Mouse (Mus musculus) myocyte (in vitro differentiated cells): ENCODE data around the gene Aoc1. TPM values are rescaled to one million over a fixed set of nuclear protein-coding genes. Genes with fewer than 3 reads are reported as not detected.

Source experiments
- H3K27me3 ChIP-seq: one replicate; pipeline ENCODE4 v1.6.1; 2011; ENCODE audit not compliant: control insufficient read depth, insufficient read depth, insufficient read length
- H3K36me3 ChIP-seq: one replicate; pipeline ENCODE4 v1.6.1; 2011; ENCODE audit not compliant: control insufficient read depth, insufficient read depth
- H3K4me2 ChIP-seq: one replicate; pipeline ENCODE4 v1.6.1; 2011; ENCODE audit warnings: low read depth, control low read depth
- H3K4me3 ChIP-seq: one replicate; pipeline ENCODE4 v1.5.1; 2011; ENCODE audit warnings: mild to moderate bottlenecking, control low read depth, moderate library complexity
- H3K79me2 ChIP-seq: one replicate; pipeline ENCODE4 v1.6.1; 2011; ENCODE audit not compliant: control insufficient read depth, insufficient read depth
- H3ac ChIP-seq: one replicate; pipeline ENCODE4 v1.6.1; 2011; ENCODE audit not compliant: control insufficient read depth, insufficient read length
- CEBPB ChIP-seq: IDR thresholded peaks from 2 replicates; pipeline ENCODE4 v1.6.1; 2011; ENCODE audit warnings: mild to moderate bottlenecking, moderate library complexity; ENCODE audit not compliant: poor library complexity, insufficient read depth, severe bottlenecking
- E2F4 ChIP-seq: IDR thresholded peaks from one replicate; pipeline ENCODE4 v1.6.1; 2011; ENCODE audit warnings: mild to moderate bottlenecking, control low read depth, moderate library complexity; ENCODE audit not compliant: insufficient read depth
- MAX ChIP-seq: IDR thresholded peaks from one replicate; pipeline ENCODE4 v1.6.1; 2011; ENCODE audit warnings: low read depth, mild to moderate bottlenecking, control low read depth
- MYOD1 ChIP-seq, 3 experiments: IDR thresholded peaks; one replicate each; pipeline ENCODE4 v1.6.1; 2011; ENCODE audit warnings: control low read depth in 2 of 3, low read depth in 2 of 3, mild to moderate bottlenecking in 2 of 3, moderate library complexity in 1 of 3; ENCODE audit not compliant: insufficient read length in 2 of 3, control insufficient read depth in 1 of 3
- MYOG ChIP-seq, 3 experiments: IDR thresholded peaks; one replicate each; pipeline ENCODE4 v1.6.1; 2011; ENCODE audit warnings: control low read depth in 2 of 3, low read depth in 2 of 3, mild to moderate bottlenecking in 2 of 3; ENCODE audit not compliant: insufficient read length in 2 of 3, control insufficient read depth in 1 of 3, insufficient read depth in 1 of 3
- POLR2A ChIP-seq: IDR thresholded peaks from one replicate; pipeline ENCODE4 v1.6.1; 2011; ENCODE audit warnings: low read depth, mild to moderate bottlenecking, control low read depth, moderate library complexity; ENCODE audit not compliant: insufficient read length
- POLR2AphosphoS2 ChIP-seq: IDR thresholded peaks from one replicate; pipeline ENCODE4 v1.6.1; 2011; ENCODE audit warnings: low read depth, control low read depth; ENCODE audit not compliant: insufficient read length
- REST ChIP-seq: IDR thresholded peaks from one replicate; pipeline ENCODE4 v1.6.1; 2011; ENCODE audit warnings: mild to moderate bottlenecking, control low read depth, moderate library complexity; ENCODE audit not compliant: insufficient read depth, insufficient read length
- SRF ChIP-seq: IDR thresholded peaks from one replicate; pipeline ENCODE4 v1.6.1; 2011; ENCODE audit warnings: low read depth; ENCODE audit not compliant: control insufficient read depth, insufficient read length
- TCF12 ChIP-seq: IDR thresholded peaks from one replicate; pipeline ENCODE4 v1.6.1; 2011; ENCODE audit warnings: mild to moderate bottlenecking, control low read depth; ENCODE audit not compliant: poor library complexity, insufficient read depth, severe bottlenecking
- TCF3 ChIP-seq: IDR thresholded peaks from one replicate; pipeline ENCODE4 v1.6.1; 2011; ENCODE audit warnings: low read depth, control low read depth; ENCODE audit not compliant: insufficient read length
- USF1 ChIP-seq: IDR thresholded peaks from one replicate; pipeline ENCODE4 v1.6.1; 2011; ENCODE audit warnings: low read depth, mild to moderate bottlenecking, control low read depth, moderate library complexity
- polyA plus RNA-seq: library from polyadenylated mRNA; unstranded; fragments of >200 nt; fragmentation: generic; extraction: Trizol; gene quantifications from one replicate; pipeline ENCODE4 v1.2.1, GENCODE M21; 2012; ENCODE audit warnings: missing spikeins

Aoc1 gene
- polyA plus RNA-seq, 1 experiment = not detected

GRCm38 (mm10) chr6:48949596-48949995, 76.9 kb downstream of the Aoc1 start:
- Histone ChIP-seq H3ac (no peak overlapping the region), H3K4me2 (no peak overlapping the region), H3K4me3 (no peak overlapping the region), H3K27me3 (no peaks in the 10 kb centered on the region), H3K36me3 (no peaks in the 10 kb centered on the region), H3K79me2 (no peaks in the 10 kb centered on the region)
- no peak for TF ChIP-seq SRF
- no peak for TF ChIP-seq MYOD1 (IDR thresholded peaks at IDR 0.05; ENCODE audit: control insufficient read depth in 1 of 3, insufficient read length in 2 of 3, low read depth in 2 of 3)
- TF ChIP-seq CEBPB = no peak
- no peak for TF ChIP-seq MYOG (IDR thresholded peaks at IDR 0.05; ENCODE audit: control insufficient read depth in 1 of 3, insufficient read depth in 1 of 3, insufficient read length in 2 of 3, low read depth in 2 of 3)
- TF ChIP-seq MAX = no peak
- TF ChIP-seq REST = no peak
- no peak for TF ChIP-seq USF1
- no peak for TF ChIP-seq POLR2AphosphoS2
- TF ChIP-seq TCF12 = no peak
- TF ChIP-seq TCF3 = no peak
- TF ChIP-seq POLR2A = no peak
- no peak for TF ChIP-seq E2F4

- no peaks in the 10 kb centered on the region for H3K36me3 ChIP-seq
- TF ChIP-seq SRF (no peak), TCF3 (no peak), POLR2AphosphoS2 (no peak), MYOD1 (IDR thresholded peaks at IDR 0.05; ENCODE audit: control insufficient read depth in 1 of 3, insufficient read length in 2 of 3, low read depth in 2 of 3) (no peak), E2F4 (no peak), POLR2A (no peak), USF1 (no peak), MYOG (IDR thresholded peaks at IDR 0.05; ENCODE audit: control insufficient read depth in 1 of 3, insufficient read depth in 1 of 3, insufficient read length in 2 of 3, low read depth in 2 of 3) (no peak), REST (no peak), CEBPB (no peak), MAX (no peak), TCF12 (no peak)
- H3K27me3 ChIP-seq = no peaks in the 10 kb centered on the region
- H3K4me2 ChIP-seq = no peak overlapping the region
- no peak overlapping the region for H3K4me3 ChIP-seq
- no peaks in the 10 kb centered on the region for H3K79me2 ChIP-seq
- H3ac ChIP-seq = no peak overlapping the region
Measured at GRCm38 (mm10) chr6:48950676-48951075, 78.0 kb downstream of the Aoc1 start.

DNA sequence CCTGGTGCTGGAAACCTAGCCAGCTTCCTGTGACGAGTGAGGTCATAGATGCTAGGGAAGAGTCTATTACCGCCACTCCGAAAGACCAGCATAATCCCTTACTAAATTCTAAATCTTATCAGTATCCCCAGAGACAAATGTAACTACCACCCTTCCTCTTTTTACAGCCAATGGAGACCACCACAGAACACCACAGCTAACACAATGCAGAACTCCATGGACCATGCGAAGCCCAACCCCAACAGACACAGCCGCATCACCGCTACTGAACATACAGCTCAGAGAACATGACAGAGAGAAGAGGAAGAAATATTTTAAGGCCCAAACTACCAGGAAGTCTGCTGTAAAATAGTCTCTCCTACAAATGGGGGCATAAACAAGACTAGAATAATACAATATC, 78.9 kb downstream of the Aoc1 start:
- H3K4me3 ChIP-seq = no peak overlapping the region
- no peaks in the 10 kb centered on the region for H3K27me3 ChIP-seq
- TF ChIP-seq USF1 (no peak), SRF (no peak), E2F4 (no peak)
- H3K79me2 ChIP-seq = no peaks in the 10 kb centered on the region
- no peaks in the 10 kb centered on the region for H3K36me3 ChIP-seq
- H3K4me2 ChIP-seq = no peak overlapping the region
- H3ac ChIP-seq = no peak overlapping the region

- no peak overlapping the region for H3K4me2 ChIP-seq
- no peak overlapping the region for H3ac ChIP-seq
- no peak overlapping the region for H3K4me3 ChIP-seq
- no peaks in the 10 kb centered on the region for H3K36me3 ChIP-seq
- H3K79me2 ChIP-seq = no peaks in the 10 kb centered on the region
- TF ChIP-seq CEBPB (no peak), SRF (no peak)
- no peaks in the 10 kb centered on the region for H3K27me3 ChIP-seq
Measured at GRCm38 (mm10) chr6:48953220-48953619, 80.5 kb downstream of the Aoc1 start.

DNA sequence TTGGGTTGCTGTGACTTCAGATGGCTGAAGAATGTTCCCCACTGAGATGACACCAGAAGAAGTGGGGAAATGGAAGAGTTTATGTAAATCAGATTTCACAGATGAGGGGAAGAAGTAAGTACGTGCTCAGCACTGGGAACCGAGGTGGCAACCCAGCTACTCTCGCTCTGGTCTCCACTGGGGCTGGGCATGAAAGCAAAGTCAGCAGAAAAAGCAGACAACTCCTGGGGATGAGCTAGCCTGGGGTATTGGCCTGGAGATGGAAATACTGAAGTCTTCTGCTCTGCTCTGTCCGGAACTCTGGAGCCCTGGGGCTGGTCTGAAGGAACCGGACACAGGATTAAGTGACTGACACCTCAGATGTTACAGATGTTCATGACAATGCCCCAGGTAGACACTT, 81.5 kb downstream of the Aoc1 start:
- H3K4me3 ChIP-seq = no peak overlapping the region
- H3K27me3 ChIP-seq = no peaks in the 10 kb centered on the region
- no peak overlapping the region for H3K4me2 ChIP-seq
- H3K36me3 ChIP-seq = no peaks in the 10 kb centered on the region
- no peaks in the 10 kb centered on the region for H3K79me2 ChIP-seq
- no peak overlapping the region for H3ac ChIP-seq
- TF ChIP-seq MYOD1 (IDR thresholded peaks at IDR 0.05; ENCODE audit: control insufficient read depth in 1 of 3, insufficient read length in 2 of 3, low read depth in 2 of 3) (no peak), MAX (no peak), POLR2A (no peak), CEBPB (no peak), E2F4 (no peak), REST (no peak), POLR2AphosphoS2 (no peak), TCF3 (no peak), USF1 (no peak), MYOG (IDR thresholded peaks at IDR 0.05; ENCODE audit: control insufficient read depth in 1 of 3, insufficient read depth in 1 of 3, insufficient read length in 2 of 3, low read depth in 2 of 3) (no peak), SRF (no peak)
